Mouse (Mus musculus): ENCODE results near the gene Stk35.
"Not testable (repeated sequence)": the region's sequence is repeated elsewhere in the genome, so short reads cannot be mapped to it uniquely, and the experiment has no call there.

Gene Stk35

GRCm38 (mm10) chr2:129834881-129835280 is 34.6 kb downstream of the Stk35 start:
- no peak for DNase-seq (ENCODE audit: low spot score in 2 of 2)

GRCm38 (mm10) chr2:129836921-129837320 is 36.6 kb downstream of the Stk35 start:
- DNase-seq (ENCODE audit: low spot score in 2 of 2), result no peak

GRCm38 (mm10) chr2:129838321-129838720 is 38.0 kb downstream of the Stk35 start:
- no peak for DNase-seq (ENCODE audit: low spot score in 2 of 2)

- no peak for DNase-seq (ENCODE audit: low spot score in 2 of 2)
Observed at GRCm38 (mm10) chr2:129845826-129846225, 45.5 kb downstream of the Stk35 start.

- no peak for DNase-seq (ENCODE audit: low spot score in 2 of 2)
Observed at GRCm38 (mm10) chr2:129846501-129846900, 46.2 kb downstream of the Stk35 start.

- not testable (repeated sequence) for DNase-seq (ENCODE audit: low spot score in 2 of 2)
Observed at GRCm38 (mm10) chr2:129849078-129849477, 48.8 kb downstream of the Stk35 start.

- no peak for DNase-seq (ENCODE audit: low spot score in 2 of 2)
Observed at GRCm38 (mm10) chr2:129851512-129851911, 51.2 kb downstream of the Stk35 start.

- DNase-seq (ENCODE audit: low spot score in 2 of 2), result no peak
Observed at GRCm38 (mm10) chr2:129863256-129863655, 62.9 kb downstream of the Stk35 start.

- DNase-seq (ENCODE audit: low spot score in 2 of 2), result no peak
Observed at GRCm38 (mm10) chr2:129864958-129865357, 64.6 kb downstream of the Stk35 start.

GRCm38 (mm10) chr2:129869151-129869550 is 68.8 kb downstream of the Stk35 start:
- no peak for DNase-seq (ENCODE audit: low spot score in 2 of 2)

- no peak for DNase-seq (ENCODE audit: low spot score in 2 of 2)
Observed at GRCm38 (mm10) chr2:129871246-129871645, 70.9 kb downstream of the Stk35 start.

GRCm38 (mm10) chr2:129872071-129872470 is 71.8 kb downstream of the Stk35 start:
- DNase-seq (ENCODE audit: low spot score in 2 of 2), result no peak

GRCm38 (mm10) chr2:129873489-129873888 is 73.2 kb downstream of the Stk35 start:
- peak; percentile 86 to 92 for DNase-seq (ENCODE audit: low spot score in 2 of 2)

- DNase-seq (ENCODE audit: low spot score in 2 of 2), result peak in 1 of 2 experiments; percentile 22
Observed at GRCm38 (mm10) chr2:129874084-129874483, 73.8 kb downstream of the Stk35 start.

GRCm38 (mm10) chr2:129874509-129875095 is 74.3 kb downstream of the Stk35 start:
- no peak for DNase-seq (ENCODE audit: low spot score in 2 of 2)

- DNase-seq (ENCODE audit: low spot score in 2 of 2), result no peak
Observed at GRCm38 (mm10) chr2:129876935-129877334, 76.6 kb downstream of the Stk35 start.

- peak in 1 of 2 experiments; percentile 60 for DNase-seq (ENCODE audit: low spot score in 2 of 2)
Observed at GRCm38 (mm10) chr2:129879817-129880216, 79.5 kb downstream of the Stk35 start.

GRCm38 (mm10) chr2:129880226-129880625 is 79.9 kb downstream of the Stk35 start:
- no peak for DNase-seq (ENCODE audit: low spot score in 2 of 2)

GRCm38 (mm10) chr2:129881886-129882285 is 81.6 kb downstream of the Stk35 start:
- no peak for DNase-seq (ENCODE audit: low spot score in 2 of 2)
